ENCODE assay signal across 8 mouse cellular contexts in the genomic region with DNA sequence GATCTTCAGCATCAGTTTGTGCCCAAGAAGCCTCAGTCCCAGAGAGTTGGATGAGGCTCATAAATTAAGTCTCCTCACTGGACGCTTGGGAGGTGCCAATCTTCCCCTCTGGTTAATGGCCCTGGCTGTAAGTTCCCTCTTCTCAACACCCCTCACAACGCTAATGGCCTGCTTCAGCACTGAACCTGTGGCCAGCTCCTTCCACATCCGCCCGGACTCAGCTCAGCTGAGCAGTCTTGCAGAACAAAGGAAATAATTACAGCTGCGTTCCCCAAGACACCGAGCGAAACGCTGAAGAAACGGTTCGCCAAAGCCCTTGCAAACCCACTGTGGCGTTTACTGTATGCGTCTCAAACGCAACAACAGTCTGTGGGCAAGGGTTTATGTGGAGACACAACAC. TPM values are rescaled to one million over a fixed set of nuclear protein-coding genes. Genes with fewer than 3 reads are reported as not detected.
DNase-seq lines count a peak whose midpoint lies in the region; ATAC-seq and TF ChIP-seq lines count a peak whose summit lies in the region.

No protein-coding gene starts in this region.

- 3% methylated on average over 13 of the region's 13 CpGs for WGBS in midbrain, postnatal 0 days

- no peak overlapping the region for H3K4me3 ChIP-seq in midbrain, postnatal 0 days (ENCODE audit: low read depth, low read length)
- H3K4me3 ChIP-seq in gastrocnemius, adult 2 months: no peak overlapping the region

- ATAC-seq in granulocyte monocyte progenitor cell, adult 5-6 weeks (replicated peaks; ENCODE audit: poor library complexity, severe bottlenecking): peak; percentile 94
- ATAC-seq in midbrain, postnatal 0 days (ENCODE audit: low FRiP score): no peak

- no peak overlapping the region for H3K9ac ChIP-seq in midbrain, postnatal 0 days (replicated peaks; ENCODE audit: low read length, poor library complexity, severe bottlenecking)

- peak; percentile 34 for DNase-seq in gastrocnemius, postnatal 10 days
- no peak for DNase-seq in gastrocnemius, postnatal 25 days
- DNase-seq in adrenal gland, postnatal 10 days: peak; percentile 72
- DNase-seq in kidney, postnatal 4 days: peak; percentile 88 to 89
- DNase-seq in midbrain, postnatal 0 days (ENCODE audit: low spot score): no peak
- no peak for DNase-seq in gastrocnemius, adult 2 months
- no peak for DNase-seq in cerebellum, adult 8-10 months

- no peaks in the 10 kb centered on the region for H3K36me3 ChIP-seq in midbrain, postnatal 0 days (ENCODE audit: insufficient read depth, low read length)

- TF ChIP-seq CTCF in midbrain, postnatal 0 days (IDR thresholded peaks at IDR 0.05): no peak
- TF ChIP-seq CTCF in gastrocnemius, adult 2 months (IDR thresholded peaks at IDR 0.05): no peak

- intact Hi-C loops in gastrocnemius, adult 2 months (cut with DNase I): no loop called here

- peak overlapping the region; percentile 33 for H3K4me2 ChIP-seq in midbrain, postnatal 0 days (ENCODE audit: low read depth, low read length, poor library complexity, severe bottlenecking)

- H3K9me3 ChIP-seq in midbrain, postnatal 0 days (ENCODE audit: low read length): no peaks in the 10 kb centered on the region

- 0 out of 2 replicates have a peak, but pooled peaks cover 4% of the 10 kb centered on the region for H3K4me1 ChIP-seq in midbrain, postnatal 0 days (ENCODE audit: insufficient read depth, low read length)

- peaks cover 25% of the 10 kb centered on the region for H3K27me3 ChIP-seq in midbrain, postnatal 0 days (ENCODE audit: insufficient read depth, low read length)

- no peak overlapping the region for H3K27ac ChIP-seq in midbrain, postnatal 0 days (ENCODE audit: low read depth, low read length)
- H3K27ac ChIP-seq in gastrocnemius, adult 2 months: no peak overlapping the region

RNA-seq across cellular contexts. Expression of a gene that starts 29.3 kb away (rescaled TPM):
- not detected for total RNA-seq in gastrocnemius, postnatal 10 days (2021)
- not detected for total RNA-seq in gastrocnemius, postnatal 25 days (2021)
- total RNA-seq in adrenal gland, postnatal 10 days (2021): not detected
- total RNA-seq in granulocyte monocyte progenitor cell, adult 5-6 weeks (2014; fragmentation: Nextera tagmentation): not detected in 2 replicates
- not detected in 2 replicates for total RNA-seq in granulocyte monocyte progenitor cell, adult 5-6 weeks (2017)
- 1.5 and 2.7 TPM in 2 replicates for total RNA-seq in midbrain, postnatal 0 days (2014; rRNA removed)
- polyA plus RNA-seq in midbrain, postnatal 0 days (2015; fragmentation: Nextera tagmentation; extraction: Ambion mirVana): 0.99 and 1.1 TPM in 2 replicates
- total RNA-seq in gastrocnemius, adult 2 months (2021): not detected

Comparison
In these comparisons a context has a peak if more than half of its experiments do, and no peak if none do; other contexts are left out.
1. DNase-seq: peak in gastrocnemius, postnatal 10 days (single experiment), adrenal gland, postnatal 10 days (single experiment) and kidney, postnatal 4 days (2 of 2); none in gastrocnemius, postnatal 25 days (single experiment), midbrain, postnatal 0 days (single experiment), gastrocnemius, adult 2 months (single experiment) and cerebellum, adult 8-10 months (single experiment).